Mouse (Mus musculus): ENCODE results near the gene 1700019D03Rik. TPM values are rescaled to one million over a fixed set of nuclear protein-coding genes. Genes with fewer than 3 reads are reported as not detected.

The 1700019D03Rik gene
- 3.6 and 4.0 TPM in 2 replicates for polyA plus RNA-seq (2014; fragmentation: Nextera tagmentation; extraction: Ambion mirVana)

DNA sequence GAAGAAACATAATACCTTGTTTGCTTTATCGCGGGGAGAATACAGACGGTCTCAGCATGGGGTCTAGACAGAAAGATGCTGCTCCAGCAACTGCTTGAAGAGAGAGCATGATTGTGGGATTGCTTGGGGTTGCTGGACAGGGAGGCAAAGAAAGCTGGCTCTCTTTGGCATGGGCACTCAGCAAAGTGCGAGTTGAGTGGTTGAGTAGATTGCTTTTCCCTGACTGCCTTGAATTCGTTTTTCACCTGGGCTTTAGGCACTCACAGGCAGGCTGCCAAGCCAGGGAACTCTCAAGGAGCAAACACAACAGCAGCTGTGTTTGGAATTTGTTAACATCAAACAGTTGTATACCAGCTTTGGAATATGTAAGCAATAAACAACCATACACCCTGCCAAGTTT lies at the start of gene 1700019D03Rik:
Gene 1700019D03Rik (minus strand): TSS at position 101 of the 400 bp plus-strand sequence.
- no peaks in the 10 kb centered on the region for H3K36me3 ChIP-seq (replicated peaks; ENCODE audit: control insufficient read depth, insufficient read depth)
- H3K27me3 ChIP-seq (ENCODE audit: control insufficient read depth, insufficient read depth, low read length), result no peaks in the 10 kb centered on the region
- H3K4me3 ChIP-seq (replicated peaks; ENCODE audit: low read length), result no peak within 1 kb of the TSS
- DNase-seq (ENCODE audit: low spot score) (no peak), ATAC-seq (ENCODE audit: low FRiP score) (no peak)
- H3K9me3 ChIP-seq (ENCODE audit: control insufficient read depth, low read length), result no peaks in the 10 kb centered on the region
- no peak within 1 kb of the TSS for H3K27ac ChIP-seq
- 72% methylated on average over 5 of the region's 5 CpGs for WGBS
- H3K4me2 ChIP-seq (replicated peaks), result no peak within 1 kb of the TSS
- no peak within 1 kb of the TSS for H3K9ac ChIP-seq
- no peaks in the 10 kb centered on the region for H3K4me1 ChIP-seq (replicated peaks; ENCODE audit: control insufficient read depth, insufficient read depth, low read length)

GRCm38 (mm10) chr1:53063921-53064320 lies 43.9 kb upstream of the 1700019D03Rik start:
- no peak overlapping the region for H3K4me2 ChIP-seq (replicated peaks)
- H3K27me3 ChIP-seq (ENCODE audit: control insufficient read depth, insufficient read depth, low read length), result no peaks in the 10 kb centered on the region
- H3K27ac ChIP-seq, result no peak overlapping the region
- ATAC-seq (ENCODE audit: low FRiP score) (no peak), DNase-seq (ENCODE audit: low spot score) (no peak)
- no peaks in the 10 kb centered on the region for H3K9me3 ChIP-seq (ENCODE audit: control insufficient read depth, low read length)
- no peak overlapping the region for H3K4me3 ChIP-seq (replicated peaks; ENCODE audit: low read length)
- no peak overlapping the region for H3K9ac ChIP-seq
- WGBS, result 96% methylated on average over 4 of the region's 4 CpGs
- no peaks in the 10 kb centered on the region for H3K36me3 ChIP-seq (replicated peaks; ENCODE audit: control insufficient read depth, insufficient read depth)
- peaks cover 5% of the 10 kb centered on the region; the same call in 1 of the 2 replicates for H3K4me1 ChIP-seq (replicated peaks; ENCODE audit: control insufficient read depth, insufficient read depth, low read length)

DNA sequence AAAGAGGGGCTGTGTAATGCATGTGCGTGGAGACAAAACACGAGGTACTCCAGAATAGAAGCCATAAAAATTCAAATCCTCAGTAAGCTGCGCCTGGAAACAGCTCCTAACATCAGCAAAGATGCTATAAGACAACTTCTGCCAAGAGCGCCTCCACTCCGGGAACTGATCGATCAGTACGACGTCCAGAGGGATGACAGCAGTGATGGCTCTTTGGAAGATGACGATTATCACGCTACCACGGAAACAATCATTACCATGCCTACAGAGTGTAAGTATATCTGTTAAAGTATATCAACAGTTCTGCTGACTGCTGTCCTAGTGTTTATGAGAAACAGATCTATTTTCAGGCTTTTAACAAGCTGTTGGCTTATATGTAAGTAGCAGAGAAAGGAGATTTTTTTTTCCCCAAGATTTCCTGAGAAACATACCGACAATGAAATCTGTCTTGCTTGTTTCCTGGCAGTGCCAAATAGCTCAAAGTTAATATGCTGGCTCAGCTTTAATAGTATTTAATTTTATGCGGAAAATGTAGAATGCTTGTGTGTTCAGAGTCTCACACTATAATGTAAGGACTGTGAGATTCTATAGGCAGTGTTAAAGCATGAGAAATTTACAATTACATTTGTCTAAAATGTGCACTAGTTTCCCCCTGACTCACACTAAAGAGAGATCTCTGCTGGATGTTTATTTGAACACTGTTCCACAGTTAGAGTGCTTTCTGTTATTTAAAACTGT lies 42.1 kb upstream of the 1700019D03Rik start:
- H3K27me3 ChIP-seq (ENCODE audit: control insufficient read depth, insufficient read depth, low read length), result no peaks in the 10 kb centered on the region
- H3K9ac ChIP-seq, result 0 out of 2 replicates have a peak overlapping the region, but pooled peaks have one; percentile 31
- H3K9me3 ChIP-seq (ENCODE audit: control insufficient read depth, low read length), result no peaks in the 10 kb centered on the region
- ATAC-seq (ENCODE audit: low FRiP score), result no peak
- no peak for DNase-seq (ENCODE audit: low spot score)
- H3K27ac ChIP-seq, result no peak overlapping the region
- 46% methylated on average over 13 of the region's 13 CpGs for WGBS
- H3K4me1 ChIP-seq (replicated peaks; ENCODE audit: control insufficient read depth, insufficient read depth, low read length), result peaks cover 5% of the 10 kb centered on the region; the same call in 1 of the 2 replicates
- no peak overlapping the region for H3K4me3 ChIP-seq (replicated peaks; ENCODE audit: low read length)
- H3K36me3 ChIP-seq (replicated peaks; ENCODE audit: control insufficient read depth, insufficient read depth), result no peaks in the 10 kb centered on the region
- peak overlapping the region; percentile 27 for H3K4me2 ChIP-seq (replicated peaks)

DNA sequence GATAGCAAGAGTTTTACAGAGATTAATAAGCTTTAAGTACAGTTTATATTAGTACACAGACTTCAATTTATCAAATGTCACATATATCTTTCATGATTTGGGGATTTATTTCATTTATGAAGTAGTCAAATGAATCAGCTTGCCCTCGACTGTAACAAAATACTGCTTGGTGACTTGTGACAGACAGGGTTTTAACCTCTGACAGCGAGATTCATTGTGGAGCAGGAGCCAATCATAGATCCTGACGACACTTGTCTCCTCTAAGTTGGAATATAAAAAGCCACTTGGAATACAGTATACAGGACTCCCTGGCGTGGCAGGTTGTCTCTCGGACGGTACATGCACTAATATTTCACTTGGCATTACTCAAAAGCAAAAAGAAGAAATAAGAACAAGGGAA lies 41.4 kb upstream of the 1700019D03Rik start, which contains the start of gene Mstn:
Gene Mstn (plus strand): TSS at position 301 of the 400 bp plus-strand sequence.
- H3K4me3 ChIP-seq (replicated peaks; ENCODE audit: low read length), result no peak within 1 kb of the TSS
- H3K27me3 ChIP-seq (ENCODE audit: control insufficient read depth, insufficient read depth, low read length), result no peaks in the 10 kb centered on the region
- no peaks in the 10 kb centered on the region for H3K9me3 ChIP-seq (ENCODE audit: control insufficient read depth, low read length)
- peaks cover 5% of the 10 kb centered on the region; the same call in 1 of the 2 replicates for H3K4me1 ChIP-seq (replicated peaks; ENCODE audit: control insufficient read depth, insufficient read depth, low read length)
- DNase-seq (ENCODE audit: low spot score), result no peak
- WGBS, result 55% methylated on average over 6 of the region's 6 CpGs
- no peak for ATAC-seq (ENCODE audit: low FRiP score)
- H3K27ac ChIP-seq, result no peak within 1 kb of the TSS
- H3K36me3 ChIP-seq (replicated peaks; ENCODE audit: control insufficient read depth, insufficient read depth), result no peaks in the 10 kb centered on the region
- peak within 1 kb of the TSS; percentile 27 for H3K4me2 ChIP-seq (replicated peaks)
- 0 out of 2 replicates have a peak within 1 kb of the TSS, but pooled peaks have one; percentile 31 for H3K9ac ChIP-seq

GRCm38 (mm10) chr1:53060499-53060898 lies 40.5 kb upstream of the 1700019D03Rik start:
- no peak overlapping the region for H3K9ac ChIP-seq
- ATAC-seq (ENCODE audit: low FRiP score), result no peak
- no peaks in the 10 kb centered on the region for H3K27me3 ChIP-seq (ENCODE audit: control insufficient read depth, insufficient read depth, low read length)
- WGBS, result 35% methylated on average over 8 of the region's 8 CpGs
- H3K4me3 ChIP-seq (replicated peaks; ENCODE audit: low read length), result no peak overlapping the region
- no peak overlapping the region for H3K4me2 ChIP-seq (replicated peaks)
- H3K27ac ChIP-seq, result no peak overlapping the region
- no peaks in the 10 kb centered on the region for H3K9me3 ChIP-seq (ENCODE audit: control insufficient read depth, low read length)
- H3K36me3 ChIP-seq (replicated peaks; ENCODE audit: control insufficient read depth, insufficient read depth), result no peaks in the 10 kb centered on the region
- H3K4me1 ChIP-seq (replicated peaks; ENCODE audit: control insufficient read depth, insufficient read depth, low read length), result peaks cover 5% of the 10 kb centered on the region; the same call in 1 of the 2 replicates
- no peak for DNase-seq (ENCODE audit: low spot score)

DNA sequence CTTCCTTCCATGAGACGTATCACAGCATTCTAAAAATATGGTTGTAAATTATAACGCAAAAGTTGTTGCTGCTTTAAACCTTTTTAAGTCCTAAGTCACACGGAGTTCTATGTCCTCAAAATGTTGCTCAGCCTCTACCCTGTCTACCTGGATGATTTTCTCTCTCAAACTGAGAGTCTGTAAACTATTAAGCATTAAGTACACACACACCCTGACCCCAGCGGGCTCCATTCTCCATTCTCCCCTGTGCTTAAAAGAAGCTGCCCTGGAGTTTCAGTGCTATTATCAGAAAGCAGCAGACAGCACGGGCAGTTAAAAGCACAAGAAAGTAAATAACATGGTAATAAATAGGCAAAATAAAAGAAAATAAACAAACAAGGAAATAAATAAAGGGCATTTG lies 39.1 kb upstream of the 1700019D03Rik start:
- Histone ChIP-seq H3K4me3 (replicated peaks; ENCODE audit: low read length) (no peak overlapping the region), H3K27ac (no peak overlapping the region), H3K27me3 (ENCODE audit: control insufficient read depth, insufficient read depth, low read length) (no peaks in the 10 kb centered on the region), H3K4me1 (replicated peaks; ENCODE audit: control insufficient read depth, insufficient read depth, low read length) (peaks cover 5% of the 10 kb centered on the region; the same call in 1 of the 2 replicates), H3K9ac (no peak overlapping the region), H3K36me3 (replicated peaks; ENCODE audit: control insufficient read depth, insufficient read depth) (no peaks in the 10 kb centered on the region), H3K4me2 (replicated peaks) (no peak overlapping the region), H3K9me3 (ENCODE audit: control insufficient read depth, low read length) (no peaks in the 10 kb centered on the region)
- WGBS, result 85% methylated on average over 5 of the region's 5 CpGs
- ATAC-seq (ENCODE audit: low FRiP score), result no peak
- no peak for DNase-seq (ENCODE audit: low spot score)

- H3K9me3 ChIP-seq (ENCODE audit: control insufficient read depth, low read length), result no peaks in the 10 kb centered on the region
- peak; percentile 85 for DNase-seq (ENCODE audit: low spot score)
- no peaks in the 10 kb centered on the region for H3K4me1 ChIP-seq (replicated peaks; ENCODE audit: control insufficient read depth, insufficient read depth, low read length)
- WGBS, result 55% methylated on average over 9 of the region's 9 CpGs
- no peak overlapping the region for H3K4me2 ChIP-seq (replicated peaks)
- no peak overlapping the region for H3K27ac ChIP-seq
- no peaks in the 10 kb centered on the region for H3K27me3 ChIP-seq (ENCODE audit: control insufficient read depth, insufficient read depth, low read length)
- H3K4me3 ChIP-seq (replicated peaks; ENCODE audit: low read length), result no peak overlapping the region
- ATAC-seq (ENCODE audit: low FRiP score), result peak; percentile 75; the same call in 1 of the 2 replicates
- H3K9ac ChIP-seq, result no peak overlapping the region
- no peaks in the 10 kb centered on the region for H3K36me3 ChIP-seq (replicated peaks; ENCODE audit: control insufficient read depth, insufficient read depth)
Measured at GRCm38 (mm10) chr1:53053087-53054022, 33.4 kb upstream of the 1700019D03Rik start.

- Histone ChIP-seq H3K4me3 (replicated peaks; ENCODE audit: low read length) (no peak overlapping the region), H3K4me2 (replicated peaks) (no peak overlapping the region), H3K9me3 (ENCODE audit: control insufficient read depth, low read length) (no peaks in the 10 kb centered on the region), H3K4me1 (replicated peaks; ENCODE audit: control insufficient read depth, insufficient read depth, low read length) (no peaks in the 10 kb centered on the region), H3K27me3 (ENCODE audit: control insufficient read depth, insufficient read depth, low read length) (no peaks in the 10 kb centered on the region), H3K9ac (no peak overlapping the region), H3K27ac (no peak overlapping the region), H3K36me3 (replicated peaks; ENCODE audit: control insufficient read depth, insufficient read depth) (no peaks in the 10 kb centered on the region)
- ATAC-seq (ENCODE audit: low FRiP score), result no peak
- 83% methylated on average over 8 of the region's 8 CpGs for WGBS
- DNase-seq (ENCODE audit: low spot score), result no peak
Measured at GRCm38 (mm10) chr1:53049763-53050427, 29.9 kb upstream of the 1700019D03Rik start.

Data from hindbrain, embryonic 14.5 days (tissue).